Mouse (Mus musculus) gastrocnemius, postnatal 14 days (tissue): Measurements from ENCODE around the gene Pitx1. TPM values are rescaled to one million over a fixed set of nuclear protein-coding genes. Genes with fewer than 3 reads are reported as not detected.

Experiments
- DNase-seq: peaks from one replicate; pipeline ENCODE4 v3.0.0; 2021; ENCODE audit warnings: mixed read lengths
- intact Hi-C: fragments of 180-260 bp; cut with DNase I; formaldehyde crosslinking; loops from one replicate; pipeline ENCODE4 v1.15.1; 2025; ENCODE audit warnings: low total_unique reads
- total RNA-seq, 2 experiments: library from RNA; stranded (reverse); gene quantifications; 2 replicates each; pipeline ENCODE4 v1.2.3; 2021

Pitx1 gene
- total RNA-seq, 2 experiments from 2014 or later = 0.64 to 0.84 TPM

GRCm38 (mm10) chr13:55832602-55833001, 3.4 kb downstream of the Pitx1 start:
- intact Hi-C loops = no loop called here
- DNase-seq = no peak

- intact Hi-C loops = loop anchor here (2.0 kb wide), 1 partner anchor 129 kb away; no protein-coding TSS in a partner anchor
Measured at GRCm38 (mm10) chr13:55831722-55832160, 4.3 kb downstream of the Pitx1 start.

GRCm38 (mm10) chr13:55830833-55831721, 4.9 kb downstream of the Pitx1 start:
- DNase-seq = peak; percentile 41
- intact Hi-C loops = loop anchor here (2.0 kb wide), 1 partner anchor 130 kb away; no protein-coding TSS in a partner anchor

More at GRCm38 (mm10) chr13:55831722-55832160, 4.3 kb downstream of the Pitx1 start:
- no peak for DNase-seq

GRCm38 (mm10) chr13:55830081-55830832, 5.7 kb downstream of the Pitx1 start:
- intact Hi-C loops = loop anchor here (2.0 kb wide), 1 partner anchor 131 kb away; no protein-coding TSS in a partner anchor
- DNase-seq = peak; percentile 30

- no peak for DNase-seq
Measured at GRCm38 (mm10) chr13:55829018-55829655, 6.9 kb downstream of the Pitx1 start.

GRCm38 (mm10) chr13:55828141-55829017, 7.6 kb downstream of the Pitx1 start:
- intact Hi-C loops = no loop called here
- DNase-seq = no peak

More at GRCm38 (mm10) chr13:55829018-55829655, 6.9 kb downstream of the Pitx1 start:
- intact Hi-C loops = no loop called here

GRCm38 (mm10) chr13:55827679-55828140, 8.3 kb downstream of the Pitx1 start:
- intact Hi-C loops = no loop called here
- DNase-seq = no peak

- DNase-seq = no peak
- intact Hi-C loops = no loop called here
Measured at GRCm38 (mm10) chr13:55826796-55827678, 9.0 kb downstream of the Pitx1 start.

GRCm38 (mm10) chr13:55826008-55826671, 9.9 kb downstream of the Pitx1 start:
- DNase-seq = peak; percentile 53
- intact Hi-C loops = no loop called here

- DNase-seq = peak; percentile 23
- intact Hi-C loops = no loop called here
Measured at GRCm38 (mm10) chr13:55825245-55825681, 10.7 kb downstream of the Pitx1 start.

GRCm38 (mm10) chr13:55824151-55824945, 11.6 kb downstream of the Pitx1 start:
- DNase-seq = peak; percentile 10
- intact Hi-C loops = no loop called here

GRCm38 (mm10) chr13:55822499-55822898, 13.5 kb downstream of the Pitx1 start:
- peak; percentile 3 for DNase-seq
- intact Hi-C loops = no loop called here

- intact Hi-C loops = no loop called here
- no peak for DNase-seq
Measured at GRCm38 (mm10) chr13:55814834-55815233, 21.2 kb downstream of the Pitx1 start.

- no peak for DNase-seq
- intact Hi-C loops = no loop called here
Measured at GRCm38 (mm10) chr13:55813490-55814016, 22.4 kb downstream of the Pitx1 start.

- intact Hi-C loops = no loop called here
- no peak for DNase-seq
Measured at GRCm38 (mm10) chr13:55810947-55811346, 25.0 kb downstream of the Pitx1 start.

- intact Hi-C loops = no loop called here
Measured at GRCm38 (mm10) chr13:55809707-55810106, 26.3 kb downstream of the Pitx1 start.

More at GRCm38 (mm10) chr13:55809707-55810106, 26.3 kb downstream of the Pitx1 start:
- DNase-seq = no peak
